Mouse (Mus musculus): ENCODE data around the gene Arpc1b. TPM values are rescaled to one million over a fixed set of nuclear protein-coding genes. Genes with fewer than 3 reads are reported as not detected.
"Not testable (repeated sequence)": the region's sequence is repeated elsewhere in the genome, so short reads cannot be mapped to it uniquely, and the experiment has no call there.

Gene Arpc1b
- 10 to 100 TPM; 14.5 to 19.8 TPM for total RNA-seq (2021)
- long read RNA-seq, experiment 1, transcript Arpc1b-201 (10 exons, 3,105 nt): major isoform, 18 of 36 reads
- long read RNA-seq, experiment 1, partial matches to known transcripts: 1 of 36 reads
- long read RNA-seq, experiment 1, other reads (novel, unspliced or antisense): 17 of 36 reads
- long read RNA-seq, experiment 2, transcript Arpc1b-201 (10 exons, 3,105 nt): major isoform, 15 of 18 reads
- long read RNA-seq, experiment 2, partial matches to known transcripts: 0 of 18 reads
- long read RNA-seq, experiment 2, other reads (novel, unspliced or antisense): 3 of 18 reads

DNA sequence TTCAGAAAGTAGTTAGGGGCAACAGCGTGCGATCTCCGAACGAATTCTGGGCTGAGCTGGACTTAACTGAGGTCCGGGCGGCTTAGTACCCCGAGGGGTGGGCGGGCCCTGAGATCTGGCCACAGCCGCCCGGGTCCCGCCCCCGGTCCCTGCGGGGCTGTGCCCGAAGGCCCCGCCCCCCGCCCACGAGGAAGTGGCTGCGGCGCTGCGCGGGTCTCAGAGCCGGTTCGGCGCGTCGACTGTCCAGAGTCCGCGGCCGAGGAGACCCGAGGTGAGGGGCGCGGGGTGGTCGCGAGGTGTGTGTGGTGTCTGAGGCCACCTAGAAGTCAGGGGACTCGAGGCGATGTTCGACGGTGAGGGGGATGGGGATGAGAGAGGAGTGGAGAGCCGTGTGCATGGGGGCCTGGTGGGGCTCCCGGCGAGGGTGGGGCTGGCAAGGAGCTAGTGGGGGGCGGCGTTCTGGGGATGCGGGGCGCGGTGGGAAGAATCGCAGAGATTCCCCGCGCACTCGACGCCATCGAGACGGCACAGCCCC lies at the start of gene Arpc1b:
Gene Arpc1b, plus strand, starts transcription at position 145 of the 535 bp plus-strand sequence.
- no peak for DNase-seq (ENCODE audit: low spot score in 2 of 2)

GRCm38 (mm10) chr5:145064765-145065340 lies 49.2 kb upstream of the Arpc1b start:
- DNase-seq (ENCODE audit: low spot score in 2 of 2): no peak

- no peak for DNase-seq (ENCODE audit: low spot score in 2 of 2)
These were observed 45.2 kb upstream of the Arpc1b start for GRCm38 (mm10) chr5:145068863-145069262.

DNA sequence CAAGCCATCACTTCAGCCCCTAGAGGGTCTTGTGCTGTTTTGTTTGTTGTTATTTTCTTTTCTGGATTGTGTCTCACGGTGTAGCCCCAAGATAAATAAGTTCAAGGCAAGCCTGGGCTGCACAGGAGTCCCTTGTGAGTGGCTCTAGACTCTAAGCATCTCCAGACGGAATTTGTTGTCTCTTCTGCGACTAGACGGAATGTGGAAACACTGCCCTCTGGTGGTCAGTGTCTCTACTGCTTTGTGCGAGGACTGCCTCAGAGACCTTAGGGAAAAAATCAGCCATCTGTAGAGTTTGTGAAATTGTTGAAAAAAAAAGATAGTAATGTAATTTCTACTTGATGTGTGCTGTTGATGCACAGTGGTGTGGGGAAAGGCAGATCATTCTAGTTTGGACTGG lies 44.3 kb upstream of the Arpc1b start:
- DNase-seq (ENCODE audit: low spot score in 2 of 2): peak; percentile 84 to 87

GRCm38 (mm10) chr5:145071342-145071741 lies 42.7 kb upstream of the Arpc1b start:
- DNase-seq (ENCODE audit: low spot score in 2 of 2): no peak

- DNase-seq (ENCODE audit: low spot score in 2 of 2): no peak
These were observed 38.9 kb upstream of the Arpc1b start for GRCm38 (mm10) chr5:145075081-145075480.

- DNase-seq (ENCODE audit: low spot score in 2 of 2): no peak
These were observed 32.0 kb upstream of the Arpc1b start for GRCm38 (mm10) chr5:145081866-145082613.

DNA sequence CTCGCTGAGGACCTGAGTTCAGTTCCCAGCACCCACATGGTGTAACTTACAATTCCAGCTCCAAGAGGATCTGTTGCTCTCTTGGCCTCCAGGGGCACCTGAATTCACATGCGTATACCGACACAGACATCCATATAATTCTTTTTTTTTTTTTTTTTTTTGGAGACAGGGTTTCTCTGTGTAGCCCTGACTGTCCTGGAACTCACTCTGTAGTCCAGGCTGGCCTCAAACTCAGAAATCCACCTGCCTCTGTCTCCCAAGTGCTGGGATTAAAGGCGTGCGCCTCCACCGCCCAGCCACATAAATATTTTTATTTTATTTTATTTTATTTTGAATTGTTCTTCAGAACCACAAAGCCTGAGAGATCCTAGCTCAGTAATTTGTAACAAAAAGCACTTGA lies 30.8 kb upstream of the Arpc1b start:
- DNase-seq (ENCODE audit: low spot score in 2 of 2): not testable (repeated sequence)

- DNase-seq (ENCODE audit: low spot score in 2 of 2): peak; percentile 87 to 94
These were observed 30.2 kb upstream of the Arpc1b start, which contains the start of the genes Arpc1a and Kpna7 for GRCm38 (mm10) chr5:145083632-145084451. Arpc1a (plus strand) TSS chr5:145083830. Kpna7 (minus strand) TSS chr5:145084030.

GRCm38 (mm10) chr5:145084822-145085221 lies 29.2 kb upstream of the Arpc1b start:
- DNase-seq (ENCODE audit: low spot score in 2 of 2): no peak

DNA sequence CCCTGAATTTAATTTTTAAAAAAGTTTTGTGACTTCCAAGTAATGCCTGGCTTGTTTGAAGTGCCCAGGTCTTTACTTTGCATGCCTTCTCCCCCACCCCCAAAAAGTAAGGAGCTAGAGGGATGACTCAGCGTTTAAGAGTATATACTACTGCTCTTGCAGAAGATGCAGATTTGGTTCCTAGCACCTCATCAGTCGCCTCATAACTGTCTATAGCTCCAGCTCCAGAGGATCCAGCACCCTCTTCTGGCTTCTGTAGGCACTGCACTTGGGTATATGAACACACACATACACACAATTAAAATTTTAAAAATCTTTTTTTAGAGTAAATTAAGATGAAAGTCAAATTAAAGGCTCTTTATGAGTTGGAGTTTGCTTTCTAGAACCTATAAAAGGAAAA lies 25.8 kb upstream of the Arpc1b start:
- DNase-seq (ENCODE audit: low spot score in 2 of 2): no peak

DNA sequence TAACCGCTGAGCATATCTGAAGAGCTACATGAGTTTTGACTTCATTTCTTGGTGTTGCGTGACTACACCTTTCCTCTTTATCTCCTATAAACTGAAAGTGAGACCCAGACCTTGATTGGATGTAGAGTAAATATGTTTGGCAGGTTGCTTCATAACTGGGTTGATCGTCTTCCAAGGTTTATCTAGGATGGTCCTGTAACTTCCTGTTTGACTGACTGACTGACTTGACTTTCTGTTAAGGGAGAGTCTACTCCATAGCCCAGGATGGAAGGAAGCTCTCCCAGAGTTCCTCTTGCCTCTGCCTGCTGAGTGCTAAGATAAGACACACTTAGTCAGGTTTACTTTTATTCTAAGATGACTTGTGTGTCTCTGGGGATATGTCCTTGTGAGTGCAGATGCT lies 24.1 kb upstream of the Arpc1b start:
- no peak for DNase-seq (ENCODE audit: low spot score in 2 of 2)

GRCm38 (mm10) chr5:145096195-145096594 lies 17.8 kb upstream of the Arpc1b start:
- no peak for DNase-seq (ENCODE audit: low spot score in 2 of 2)

DNA sequence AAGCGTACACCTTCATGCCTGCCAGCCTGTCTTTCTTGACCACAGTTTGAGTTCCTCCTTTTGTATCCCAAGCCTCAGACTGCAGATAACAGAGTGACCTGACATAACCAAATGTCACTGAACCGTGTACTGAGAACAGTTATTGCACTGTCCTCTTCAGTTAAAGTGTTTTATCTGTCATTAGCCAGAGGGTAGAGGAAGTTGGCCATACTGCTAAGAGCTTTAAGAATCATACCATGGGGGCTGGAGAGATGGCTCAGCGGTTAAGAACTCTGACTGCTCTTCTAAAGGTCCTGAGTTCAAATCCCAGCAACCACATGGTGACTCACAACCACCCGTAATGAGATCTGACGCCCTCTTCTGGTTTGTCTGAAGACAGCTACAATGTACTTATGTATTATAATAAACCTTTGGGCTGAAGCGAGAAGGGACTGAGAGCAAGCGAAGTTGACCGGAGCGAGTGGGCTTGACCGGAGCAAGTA lies 15.6 kb upstream of the Arpc1b start:
- DNase-seq (ENCODE audit: low spot score in 2 of 2): no peak

DNA sequence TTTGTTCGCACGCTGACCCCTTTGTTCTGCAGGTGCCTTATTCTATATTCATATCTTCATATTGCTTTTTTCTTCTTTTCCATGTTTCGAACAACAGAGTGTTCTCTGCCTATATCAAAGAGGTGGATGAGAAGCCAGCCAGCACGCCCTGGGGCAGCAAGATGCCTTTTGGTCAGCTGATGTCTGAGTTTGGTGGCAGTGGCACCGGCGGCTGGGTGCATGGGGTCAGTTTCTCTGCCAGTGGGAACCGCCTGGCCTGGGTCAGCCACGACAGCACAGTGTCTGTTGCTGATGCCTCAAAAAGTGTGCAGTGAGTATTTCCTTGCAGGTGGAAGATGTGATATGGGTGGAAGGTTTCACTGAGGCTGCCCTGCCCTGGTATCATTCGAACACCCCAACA lies 13.1 kb upstream of the Arpc1b start:
- no peak for DNase-seq (ENCODE audit: low spot score in 2 of 2)

DNA sequence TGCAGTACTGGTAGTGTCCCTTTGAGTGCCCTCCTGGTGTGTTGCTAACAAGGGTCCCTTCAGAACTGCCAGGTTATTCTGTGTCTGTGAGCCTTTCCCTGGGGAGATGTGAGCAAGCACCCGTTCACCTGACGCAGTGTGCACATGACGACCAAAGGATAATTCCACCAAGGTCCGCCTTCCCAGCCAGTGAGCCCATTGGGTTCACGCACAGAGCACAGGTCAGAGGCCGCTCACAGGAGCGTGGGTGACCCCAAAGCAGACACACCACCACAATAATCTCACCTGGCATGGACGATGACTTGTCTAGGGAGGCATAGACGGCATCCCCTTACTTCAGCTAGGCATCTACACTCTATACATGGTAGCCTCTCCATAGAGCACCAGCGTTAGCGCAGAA lies 12.6 kb upstream of the Arpc1b start:
- not testable (repeated sequence) for DNase-seq (ENCODE audit: low spot score in 2 of 2)

DNA sequence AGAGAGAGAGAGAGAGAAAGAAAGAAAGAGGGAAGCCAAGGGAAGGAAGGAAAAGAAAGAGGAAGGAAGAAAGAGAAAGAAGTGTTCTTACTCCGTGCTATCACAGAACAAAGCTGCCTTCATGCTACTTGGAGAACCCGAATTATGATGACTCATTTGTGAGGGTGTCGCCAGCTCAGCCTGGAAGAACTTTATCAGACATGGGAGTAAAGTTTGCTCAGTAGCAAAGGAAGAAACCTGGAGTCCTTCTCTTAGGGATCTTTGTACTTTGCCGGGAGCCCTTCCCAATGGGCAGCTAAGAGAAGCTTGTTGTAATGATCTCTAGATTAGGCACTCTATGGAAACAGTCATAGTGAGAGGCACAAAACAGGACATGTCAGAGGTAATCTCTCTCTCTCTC lies 11.3 kb upstream of the Arpc1b start:
- no peak for DNase-seq (ENCODE audit: low spot score in 2 of 2)

DNA sequence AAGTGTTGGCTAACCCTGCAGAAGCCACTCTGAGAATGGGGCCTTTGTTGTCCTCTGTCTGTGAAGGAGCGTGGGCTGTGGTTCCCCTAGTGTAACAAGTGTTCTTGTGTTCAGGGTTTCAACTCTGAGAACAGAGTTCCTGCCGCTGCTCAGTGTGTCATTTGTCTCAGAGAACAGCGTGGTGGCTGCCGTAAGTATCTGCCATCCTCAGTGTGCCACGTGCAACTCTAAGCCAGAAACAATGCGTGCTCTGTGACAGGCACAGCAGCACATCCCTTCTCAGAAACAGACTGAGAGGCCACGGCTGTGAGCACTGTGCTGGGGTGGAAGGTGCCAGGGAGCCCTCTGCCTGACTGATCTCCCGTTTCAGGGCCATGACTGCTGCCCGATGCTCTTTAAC lies 9.7 kb upstream of the Arpc1b start:
- DNase-seq (ENCODE audit: low spot score in 2 of 2): no peak

DNA sequence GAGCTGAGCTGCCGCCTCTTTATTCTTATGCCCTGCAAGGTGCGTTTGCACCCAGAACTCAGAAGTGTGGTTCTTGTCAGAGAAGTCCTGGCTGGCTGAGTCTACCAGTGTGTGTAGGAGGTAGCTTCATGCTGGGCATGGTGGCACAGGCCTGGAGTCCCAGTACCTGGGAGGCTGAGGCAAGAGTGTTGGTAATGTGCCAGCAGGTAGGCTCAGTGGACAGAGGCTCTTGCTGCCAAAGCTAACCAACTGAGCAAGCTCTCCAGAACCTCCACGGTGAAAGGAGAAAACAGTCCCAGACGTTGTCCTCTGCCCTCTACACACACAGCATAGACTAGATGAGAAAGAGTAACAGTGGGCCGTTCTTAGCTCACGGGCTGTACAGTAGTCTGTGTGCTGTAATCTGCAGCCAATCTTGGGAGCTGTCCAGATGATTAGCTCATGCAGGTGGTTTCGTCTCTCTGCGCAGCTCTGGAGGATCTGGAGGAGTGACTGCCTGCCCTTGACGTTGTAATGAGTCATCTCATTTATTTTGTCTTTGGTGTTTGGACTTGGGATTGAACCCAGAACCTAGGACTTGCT lies 8.2 kb upstream of the Arpc1b start:
- DNase-seq (ENCODE audit: low spot score in 2 of 2): no peak

DNA sequence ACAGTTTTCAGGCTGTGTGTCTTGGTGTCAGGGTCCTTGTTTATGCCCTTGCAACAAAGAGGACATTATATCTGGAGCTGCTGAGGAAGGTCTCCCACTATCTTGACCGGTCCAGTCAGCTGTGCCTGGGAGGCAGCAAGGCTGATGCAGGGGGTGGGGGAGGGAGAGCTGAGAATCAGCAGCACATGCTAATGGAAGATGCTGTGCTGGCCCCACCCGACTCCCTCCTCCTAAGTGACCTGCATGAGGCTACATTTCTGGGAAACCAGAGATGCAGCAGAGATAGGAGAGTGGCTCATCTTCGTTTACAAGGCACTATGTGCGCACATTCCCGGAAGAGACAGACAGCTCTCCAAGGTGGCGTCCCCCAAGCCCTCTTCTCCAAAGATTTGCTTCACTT lies 3.6 kb upstream of the Arpc1b start:
- DNase-seq (ENCODE audit: low spot score in 2 of 2): no peak

DNA sequence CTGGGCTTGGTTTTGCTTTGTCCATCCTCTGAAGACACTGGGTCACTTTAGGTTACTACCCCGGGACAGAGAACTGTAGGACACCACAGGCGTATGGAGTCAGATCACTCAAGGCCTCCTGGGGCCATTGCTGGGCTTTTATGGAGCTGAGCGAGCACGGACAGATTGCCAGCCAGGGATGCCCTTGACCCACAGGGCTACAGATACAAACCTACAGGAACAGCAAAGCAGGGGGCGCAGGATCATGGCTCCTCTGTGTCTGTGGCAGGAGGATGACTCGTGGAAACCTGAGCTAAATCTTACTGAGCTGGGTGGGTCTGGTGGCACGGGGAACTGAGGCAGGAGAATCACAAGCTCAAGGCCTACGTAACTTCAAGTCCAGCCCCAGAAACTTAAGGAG lies 1.4 kb upstream of the Arpc1b start:
- DNase-seq (ENCODE audit: low spot score in 2 of 2): no peak
